Mouse (Mus musculus): ENCODE measurements at regions not wholly inside any gene's neighbourhood (a gene's known extent, or its start where the extent isn't known, plus 50 kb on each side); places are given as distances from the start of the nearest gene placed in this dataset.

DNA sequence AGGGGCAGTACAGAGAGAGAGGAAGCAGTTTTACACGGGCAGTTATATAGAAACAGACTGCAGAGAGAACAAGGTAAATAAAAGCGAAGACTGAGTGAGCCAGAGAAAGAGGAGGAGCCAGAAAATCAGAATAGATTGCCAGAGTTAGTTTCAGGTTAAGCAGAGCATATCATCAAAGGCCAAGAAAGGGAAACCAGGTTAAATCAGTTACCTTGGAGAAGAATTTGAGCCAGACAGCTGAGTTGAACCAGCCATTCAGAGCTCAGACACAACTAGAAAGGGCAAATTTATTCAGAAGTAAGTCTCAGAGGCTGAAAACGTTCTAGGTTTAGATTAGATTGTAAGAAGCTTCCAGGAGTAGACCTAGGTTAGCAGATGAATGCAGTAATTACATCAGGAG, 858.6 kb downstream of the Adgrl3 start:
- no peaks in the 10 kb centered on the region for H3K36me3 ChIP-seq (ENCODE audit: insufficient read depth, low read length)
- H3K9ac ChIP-seq (ENCODE audit: low read depth, low read length): no peak overlapping the region
- H3K27me3 ChIP-seq (ENCODE audit: insufficient read depth, low read length): no peaks in the 10 kb centered on the region
- DNase-seq (ENCODE audit: low spot score) (no peak), ATAC-seq (replicated peaks; ENCODE audit: low FRiP score, low read depth) (no peak)
- no peak for TF ChIP-seq CTCF (IDR thresholded peaks at IDR 0.05; ENCODE audit: low read depth)
- no peak overlapping the region for H3K27ac ChIP-seq
- no peak overlapping the region for H3K4me3 ChIP-seq (replicated peaks; ENCODE audit: low read depth, low read length)
- 34% methylated on average over 3 of the region's 3 CpGs for whole genome bisulfite sequencing
- no peaks in the 10 kb centered on the region for H3K4me1 ChIP-seq (replicated peaks; ENCODE audit: insufficient read depth, low read length)
- no peak overlapping the region for H3K4me2 ChIP-seq (ENCODE audit: low read length)
- H3K9me3 ChIP-seq (replicated peaks; ENCODE audit: low read length): no peaks in the 10 kb centered on the region

DNA sequence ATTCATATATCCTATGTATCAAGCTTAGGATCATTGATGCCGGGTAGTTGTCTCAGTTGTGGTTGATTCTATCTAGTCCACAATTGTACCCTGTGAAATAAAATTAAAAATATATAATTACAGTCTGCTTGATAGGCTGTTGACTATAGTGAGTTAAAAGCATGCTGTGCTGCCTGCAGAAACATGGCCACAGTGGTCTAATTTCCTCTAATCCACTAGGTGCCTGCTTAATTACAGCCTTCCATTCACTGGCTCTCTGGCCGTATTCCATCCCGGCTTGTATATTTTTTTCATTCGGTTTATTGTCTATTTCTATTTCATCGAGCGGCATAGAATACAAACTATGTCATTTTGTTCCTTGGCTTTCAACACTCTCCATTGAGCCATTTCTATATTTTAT, 873.4 kb downstream of the Adgrl3 start:
- no peak for TF ChIP-seq CTCF (IDR thresholded peaks at IDR 0.05; ENCODE audit: low read depth)
- WGBS: 88% methylated on average over 6 of the region's 6 CpGs
- Histone ChIP-seq H3K4me3 (replicated peaks; ENCODE audit: low read depth, low read length) (no peak overlapping the region), H3K9ac (ENCODE audit: low read depth, low read length) (no peak overlapping the region), H3K4me1 (replicated peaks; ENCODE audit: insufficient read depth, low read length) (no peaks in the 10 kb centered on the region), H3K36me3 (ENCODE audit: insufficient read depth, low read length) (no peaks in the 10 kb centered on the region), H3K27ac (no peak overlapping the region), H3K9me3 (replicated peaks; ENCODE audit: low read length) (no peaks in the 10 kb centered on the region), H3K27me3 (ENCODE audit: insufficient read depth, low read length) (no peaks in the 10 kb centered on the region), H3K4me2 (ENCODE audit: low read length) (no peak overlapping the region)
- DNase-seq (ENCODE audit: low spot score) (no peak), ATAC-seq (replicated peaks; ENCODE audit: low FRiP score, low read depth) (no peak)

DNA sequence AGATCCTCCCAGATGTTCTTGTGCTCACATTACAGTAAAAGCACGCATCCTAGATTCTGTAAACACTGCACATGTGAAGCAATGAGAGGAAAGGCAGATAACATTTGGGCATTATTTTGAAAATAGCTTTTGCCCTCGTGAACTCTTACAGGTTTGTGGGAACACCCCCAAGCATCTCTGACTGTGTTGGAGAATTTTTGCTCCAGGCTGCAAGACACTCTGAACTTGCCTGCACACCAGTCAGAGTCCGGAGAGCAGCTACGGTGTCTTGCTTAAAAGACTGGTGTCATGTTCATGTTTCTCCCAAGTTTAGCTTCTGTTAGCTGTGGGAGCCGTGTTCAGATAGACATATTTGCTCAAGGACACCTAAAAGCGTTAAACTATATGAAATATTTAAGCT, 889.4 kb downstream of the Adgrl3 start:
- WGBS: 32% methylated on average over 6 of the region's 6 CpGs
- Histone ChIP-seq H3K4me3 (replicated peaks; ENCODE audit: low read depth, low read length) (no peak overlapping the region), H3K27me3 (ENCODE audit: insufficient read depth, low read length) (no peaks in the 10 kb centered on the region), H3K27ac (no peak overlapping the region), H3K9ac (ENCODE audit: low read depth, low read length) (no peak overlapping the region), H3K9me3 (replicated peaks; ENCODE audit: low read length) (no peaks in the 10 kb centered on the region), H3K4me1 (replicated peaks; ENCODE audit: insufficient read depth, low read length) (no peaks in the 10 kb centered on the region), H3K36me3 (ENCODE audit: insufficient read depth, low read length) (no peaks in the 10 kb centered on the region), H3K4me2 (ENCODE audit: low read length) (no peak overlapping the region)
- ATAC-seq (replicated peaks; ENCODE audit: low FRiP score, low read depth) (no peak), DNase-seq (ENCODE audit: low spot score) (peak; percentile 33)
- no peak for TF ChIP-seq CTCF (IDR thresholded peaks at IDR 0.05; ENCODE audit: low read depth)

DNA sequence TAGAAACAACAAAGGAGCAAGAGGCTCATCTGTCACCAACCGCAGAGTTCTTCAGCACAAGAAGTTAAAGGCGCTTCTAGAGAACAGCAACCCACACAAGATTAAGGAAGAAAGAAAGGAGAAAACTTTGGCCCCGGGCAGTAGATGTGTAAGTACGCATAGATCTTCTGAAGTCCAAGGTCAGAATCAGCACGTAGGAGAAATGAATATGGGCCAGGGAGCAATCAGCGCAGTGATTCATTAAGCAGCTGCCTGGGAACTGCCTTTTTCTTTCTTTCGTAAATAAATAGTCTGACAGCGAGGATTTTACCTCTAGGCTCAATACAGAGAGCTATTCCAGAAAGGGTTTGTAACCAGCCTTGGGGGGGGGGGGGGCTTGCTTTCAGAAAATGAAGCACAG, 890.0 kb downstream of the Adgrl3 start:
- peak overlapping the region; percentile 16; the same call in 1 of the 2 replicates for H3K4me2 ChIP-seq (ENCODE audit: low read length)
- no peak overlapping the region for H3K4me3 ChIP-seq (replicated peaks; ENCODE audit: low read depth, low read length)
- ATAC-seq (replicated peaks; ENCODE audit: low FRiP score, low read depth) (no peak), DNase-seq (ENCODE audit: low spot score) (peak; percentile 55)
- no peak for TF ChIP-seq CTCF (IDR thresholded peaks at IDR 0.05; ENCODE audit: low read depth)
- WGBS: 25% methylated on average over 8 of the region's 8 CpGs
- no peaks in the 10 kb centered on the region for H3K36me3 ChIP-seq (ENCODE audit: insufficient read depth, low read length)
- H3K9ac ChIP-seq (ENCODE audit: low read depth, low read length): no peak overlapping the region
- H3K27me3 ChIP-seq (ENCODE audit: insufficient read depth, low read length): no peaks in the 10 kb centered on the region
- H3K9me3 ChIP-seq (replicated peaks; ENCODE audit: low read length): no peaks in the 10 kb centered on the region
- no peaks in the 10 kb centered on the region for H3K4me1 ChIP-seq (replicated peaks; ENCODE audit: insufficient read depth, low read length)
- no peak overlapping the region for H3K27ac ChIP-seq

DNA sequence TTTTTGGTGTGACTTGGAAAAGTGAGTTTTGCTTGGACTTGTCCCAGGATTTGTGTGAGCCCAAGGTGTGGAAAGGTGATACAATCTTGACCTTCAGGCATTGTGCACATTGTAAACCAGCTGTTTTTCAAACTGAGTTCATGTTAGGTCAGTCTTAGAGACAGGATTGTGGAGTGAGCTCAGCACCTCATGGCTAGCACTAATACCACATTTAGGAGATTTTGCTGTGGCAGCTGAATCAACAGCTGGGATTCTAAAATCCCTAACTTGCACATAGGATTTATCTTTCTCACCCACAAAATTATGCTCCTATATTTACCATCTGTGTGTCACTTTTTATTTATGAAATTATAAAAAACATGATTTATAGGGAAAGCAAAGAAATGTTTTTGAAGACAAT, 896.7 kb downstream of the Adgrl3 start:
- no peaks in the 10 kb centered on the region for H3K4me1 ChIP-seq (replicated peaks; ENCODE audit: insufficient read depth, low read length)
- no peak overlapping the region for H3K4me3 ChIP-seq (replicated peaks; ENCODE audit: low read depth, low read length)
- no peak overlapping the region for H3K9ac ChIP-seq (ENCODE audit: low read depth, low read length)
- H3K27ac ChIP-seq: no peak overlapping the region
- no peaks in the 10 kb centered on the region for H3K36me3 ChIP-seq (ENCODE audit: insufficient read depth, low read length)
- no peaks in the 10 kb centered on the region for H3K27me3 ChIP-seq (ENCODE audit: insufficient read depth, low read length)
- no peak for DNase-seq (ENCODE audit: low spot score)
- ATAC-seq (replicated peaks; ENCODE audit: low FRiP score, low read depth): no peak
- H3K4me2 ChIP-seq (ENCODE audit: low read length): no peak overlapping the region
- TF ChIP-seq CTCF (IDR thresholded peaks at IDR 0.05; ENCODE audit: low read depth): no peak
- H3K9me3 ChIP-seq (replicated peaks; ENCODE audit: low read length): no peaks in the 10 kb centered on the region

DNA sequence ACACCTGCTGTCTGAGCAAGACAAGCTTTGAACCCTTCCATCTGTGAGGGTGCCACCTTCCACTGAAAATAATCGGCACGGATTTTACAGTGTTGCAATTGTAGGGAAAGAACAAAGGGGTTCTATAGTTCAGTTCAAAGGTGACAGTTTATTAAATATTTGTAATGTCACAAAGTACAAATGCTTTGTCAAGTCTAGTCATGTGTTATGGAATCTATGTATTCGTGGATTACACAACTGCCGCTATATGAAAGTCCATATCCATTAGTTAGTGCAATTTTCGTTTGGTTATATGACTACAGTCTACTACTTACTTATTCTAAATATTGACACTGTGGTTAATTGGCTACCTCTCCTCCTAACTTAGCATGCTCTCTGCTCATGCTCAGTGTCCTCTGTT, 920.9 kb downstream of the Adgrl3 start:
- Histone ChIP-seq H3K27me3 (ENCODE audit: insufficient read depth, low read length) (no peaks in the 10 kb centered on the region), H3K4me2 (ENCODE audit: low read length) (no peak overlapping the region), H3K4me1 (replicated peaks; ENCODE audit: insufficient read depth, low read length) (no peaks in the 10 kb centered on the region), H3K27ac (no peak overlapping the region), H3K36me3 (ENCODE audit: insufficient read depth, low read length) (no peaks in the 10 kb centered on the region), H3K9me3 (replicated peaks; ENCODE audit: low read length) (no peaks in the 10 kb centered on the region), H3K4me3 (replicated peaks; ENCODE audit: low read depth, low read length) (no peak overlapping the region), H3K9ac (ENCODE audit: low read depth, low read length) (no peak overlapping the region)
- TF ChIP-seq CTCF (IDR thresholded peaks at IDR 0.05; ENCODE audit: low read depth): no peak
- WGBS: 86% methylated on average over 5 of the region's 5 CpGs
- DNase-seq (ENCODE audit: low spot score) (no peak), ATAC-seq (replicated peaks; ENCODE audit: low FRiP score, low read depth) (no peak)

DNA sequence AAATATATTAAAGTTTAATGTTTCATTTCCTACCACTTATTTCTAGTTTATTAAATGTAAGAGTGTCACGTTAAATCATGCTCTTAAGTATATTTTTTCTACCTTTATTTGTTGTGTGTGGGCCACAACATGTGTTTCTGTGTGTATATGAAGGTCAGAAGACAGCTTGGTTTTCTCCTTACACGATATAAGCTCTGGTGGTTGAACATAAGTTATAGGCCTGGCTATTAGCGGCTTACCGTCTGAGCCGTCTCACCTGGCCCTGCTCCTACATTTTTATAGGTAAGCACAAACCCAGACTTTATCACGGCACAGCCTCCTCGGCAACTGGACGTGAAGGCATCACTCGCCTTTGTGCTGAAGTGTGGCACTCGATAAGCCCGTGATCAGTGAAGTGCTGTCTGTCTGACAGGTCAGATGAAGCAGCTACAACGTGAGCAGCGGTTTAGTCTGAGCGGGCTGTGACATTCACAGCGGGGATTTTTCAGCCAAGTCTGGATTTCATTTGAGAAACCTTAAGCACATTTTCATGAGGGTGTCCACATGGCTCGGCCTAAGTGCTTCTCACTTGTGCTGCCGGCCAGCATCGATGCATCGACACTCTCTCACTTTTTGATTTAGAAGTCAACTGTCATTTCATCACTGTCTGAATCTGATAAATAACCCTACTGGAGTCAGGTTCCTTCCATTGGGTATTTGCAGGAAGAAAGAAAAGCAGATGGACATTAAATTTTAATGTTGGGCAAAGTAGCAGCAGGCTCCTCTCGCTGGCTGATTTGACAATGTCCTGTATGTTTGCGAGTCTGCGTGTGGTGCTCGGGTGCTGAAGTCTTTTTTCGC, 950.0 kb downstream of the Adgrl3 start:
- ATAC-seq (replicated peaks; ENCODE audit: low FRiP score, low read depth) (no peak), DNase-seq (ENCODE audit: low spot score) (no peak)
- Histone ChIP-seq H3K9ac (ENCODE audit: low read depth, low read length) (no peak overlapping the region), H3K4me3 (replicated peaks; ENCODE audit: low read depth, low read length) (no peak overlapping the region), H3K36me3 (ENCODE audit: insufficient read depth, low read length) (no peaks in the 10 kb centered on the region), H3K27ac (no peak overlapping the region), H3K27me3 (ENCODE audit: insufficient read depth, low read length) (no peaks in the 10 kb centered on the region), H3K4me2 (ENCODE audit: low read length) (no peak overlapping the region), H3K9me3 (replicated peaks; ENCODE audit: low read length) (no peaks in the 10 kb centered on the region), H3K4me1 (replicated peaks; ENCODE audit: insufficient read depth, low read length) (no peaks in the 10 kb centered on the region)
- TF ChIP-seq CTCF (IDR thresholded peaks at IDR 0.05; ENCODE audit: low read depth): no peak
- WGBS: 78% methylated on average over 24 of the region's 24 CpGs

Measured in kidney, postnatal 0 days (tissue).